Mouse (Mus musculus) layer of hippocampus, adult 9-10 months (tissue): ENCODE measurements at regions not wholly inside any gene's neighbourhood (a gene's known extent, or its start where the extent isn't known, plus 50 kb on each side); places are given as distances from the start of the nearest gene placed in this dataset.
"Not testable (repeated sequence)": the region's sequence is repeated elsewhere in the genome, so short reads cannot be mapped to it uniquely, and the experiment has no call there.

Experiments
- DNase-seq: peaks from one replicate; pipeline ENCODE4 v3.0.0; 2022; ENCODE audit warnings: low spot score

GRCm38 (mm10) chr15:3909471-3909870, 69.9 kb downstream of the Fbxo4 start:
- DNase-seq, result no peak

- peak; percentile 10 for DNase-seq
Measured at GRCm38 (mm10) chr15:3908721-3909120, 70.7 kb downstream of the Fbxo4 start.

DNA sequence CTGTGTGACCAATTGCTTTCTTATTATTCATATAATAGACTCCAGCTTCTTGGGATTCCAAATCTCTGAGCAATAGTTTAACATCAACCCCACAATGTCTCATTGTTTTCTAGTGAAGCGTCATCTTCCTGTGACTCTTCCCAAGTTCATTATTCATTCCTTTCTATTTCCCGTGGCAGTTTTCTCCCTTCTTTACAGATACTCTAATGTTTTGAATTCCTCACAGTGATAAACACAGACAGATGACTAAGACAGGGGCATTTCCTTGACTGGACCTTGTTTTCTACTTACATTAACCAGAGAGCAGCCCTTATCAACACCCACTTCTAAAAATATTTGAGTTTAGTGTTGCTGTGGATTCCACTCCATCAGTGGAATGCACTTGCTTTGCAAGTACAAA, 73.8 kb downstream of the Fbxo4 start:
- DNase-seq, result no peak

GRCm38 (mm10) chr15:3878429-3878828, 100.9 kb downstream of the Fbxo4 start:
- DNase-seq, result no peak

DNA sequence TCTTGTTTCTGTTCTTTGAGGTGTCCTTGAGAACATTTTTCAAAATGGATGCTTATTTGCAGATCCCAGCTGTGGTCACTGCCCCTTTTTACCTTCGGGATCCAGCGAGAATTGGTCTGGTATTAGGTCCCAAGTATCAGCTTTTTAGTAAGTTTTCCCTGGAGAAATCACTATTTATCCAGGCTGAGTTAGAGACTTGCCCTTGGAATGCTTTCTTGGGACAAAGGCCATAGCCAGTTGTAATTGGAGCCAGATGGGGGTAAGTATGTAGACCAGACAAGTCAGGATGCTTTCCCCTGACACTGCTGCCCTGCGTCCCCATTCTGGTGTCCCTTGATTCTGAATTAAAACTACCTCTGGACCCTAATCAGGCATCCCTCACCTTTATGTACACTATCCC, 101.9 kb downstream of the Fbxo4 start:
- DNase-seq, result no peak

DNA sequence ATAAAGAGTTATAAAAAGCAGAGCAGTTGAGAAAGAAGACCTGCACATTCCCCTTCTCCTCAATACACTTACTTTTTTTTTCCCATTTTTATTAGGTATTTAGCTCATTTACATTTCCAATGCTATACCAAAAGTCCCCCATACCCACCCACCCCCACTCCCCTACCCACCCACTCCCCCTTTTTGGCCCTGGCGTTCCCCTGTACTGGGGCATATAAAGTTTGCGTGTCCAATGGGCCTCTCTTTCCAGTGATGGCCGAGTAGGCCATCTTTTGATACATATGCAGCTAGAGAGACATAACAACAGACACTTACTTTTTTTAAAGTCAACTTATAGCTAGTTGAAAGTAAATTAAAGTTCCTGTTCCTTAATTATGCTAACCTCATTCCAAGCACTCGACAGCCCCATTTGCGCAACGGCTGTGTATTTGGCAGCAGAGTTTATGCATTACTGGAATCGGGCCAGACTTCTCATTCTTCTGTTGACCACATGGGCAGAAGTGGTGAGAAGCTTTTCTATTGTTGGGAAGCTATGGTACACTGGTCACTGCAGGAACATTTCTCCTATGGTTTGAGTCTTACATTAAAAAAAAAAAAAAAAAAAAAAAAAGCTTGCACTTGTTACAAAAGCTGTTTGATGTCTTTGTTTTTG, 104.0 kb downstream of the Fbxo4 start:
- not testable (repeated sequence) for DNase-seq

DNA sequence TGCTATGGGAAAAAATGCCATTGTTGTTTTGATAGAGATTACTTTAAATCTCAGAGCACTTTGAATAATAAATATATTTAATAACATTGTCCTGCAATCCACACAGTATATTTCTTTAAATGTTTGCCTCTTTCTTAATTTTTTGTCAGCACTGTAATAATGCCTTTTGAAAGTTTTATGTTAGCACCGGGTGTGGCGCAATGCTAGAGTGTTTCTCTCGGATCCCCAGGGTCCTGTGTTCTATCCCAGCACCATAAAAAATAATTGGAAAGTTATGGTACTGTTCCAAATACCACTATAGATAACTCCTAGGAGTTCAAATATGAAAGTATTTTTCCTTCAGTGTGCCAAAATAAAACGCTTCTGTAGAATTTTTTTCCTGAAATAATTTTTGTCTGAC, 147.6 kb downstream of the Fbxo4 start:
- DNase-seq, result no peak

- no peak for DNase-seq
Measured at GRCm38 (mm10) chr15:3805430-3805829, 173.9 kb downstream of the Fbxo4 start.

- DNase-seq, result no peak
Measured at GRCm38 (mm10) chr15:3775865-3776264, 192.6 kb upstream of the Ghr start.

GRCm38 (mm10) chr15:3772228-3772789, 189.0 kb upstream of the Ghr start:
- no peak for DNase-seq

DNA sequence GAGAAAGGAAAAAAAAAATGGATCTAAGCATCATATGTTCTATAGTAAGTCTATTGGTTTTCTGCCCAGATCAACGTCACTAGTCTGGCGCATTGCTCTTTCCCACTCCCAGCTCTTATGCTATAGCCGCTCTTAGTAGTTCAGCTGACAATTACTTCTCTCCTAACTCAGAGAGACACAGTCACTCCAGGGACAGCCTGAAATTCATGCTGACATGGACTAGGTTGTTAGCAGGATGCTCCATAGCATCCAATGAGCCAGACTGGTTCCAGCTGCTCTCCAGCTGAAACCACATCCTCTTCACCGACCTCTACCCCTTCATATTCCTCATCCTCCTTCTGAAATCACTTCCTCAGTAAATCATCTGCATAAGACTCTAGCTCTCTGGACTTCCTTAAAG, 187.0 kb upstream of the Ghr start:
- DNase-seq, result no peak

DNA sequence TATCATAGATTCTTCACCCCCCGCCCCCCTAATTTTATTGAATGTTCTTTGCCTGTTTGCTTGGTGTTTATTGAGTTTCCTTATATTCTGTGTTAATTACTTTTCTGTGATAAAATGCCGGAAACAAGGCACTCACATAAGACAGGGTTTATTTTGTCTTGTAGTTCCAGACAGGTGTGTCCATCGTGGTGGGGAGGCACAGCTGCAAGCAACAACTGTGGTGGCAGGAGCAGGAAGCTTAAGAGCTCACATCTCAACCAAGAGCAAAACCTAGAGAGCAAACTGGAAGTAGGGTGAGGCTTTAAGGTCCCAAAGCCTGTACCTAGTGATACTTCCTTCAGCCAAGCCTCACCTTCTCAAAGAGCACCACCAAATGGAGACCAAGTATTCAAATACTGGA, 181.4 kb upstream of the Ghr start:
- DNase-seq, result no peak

DNA sequence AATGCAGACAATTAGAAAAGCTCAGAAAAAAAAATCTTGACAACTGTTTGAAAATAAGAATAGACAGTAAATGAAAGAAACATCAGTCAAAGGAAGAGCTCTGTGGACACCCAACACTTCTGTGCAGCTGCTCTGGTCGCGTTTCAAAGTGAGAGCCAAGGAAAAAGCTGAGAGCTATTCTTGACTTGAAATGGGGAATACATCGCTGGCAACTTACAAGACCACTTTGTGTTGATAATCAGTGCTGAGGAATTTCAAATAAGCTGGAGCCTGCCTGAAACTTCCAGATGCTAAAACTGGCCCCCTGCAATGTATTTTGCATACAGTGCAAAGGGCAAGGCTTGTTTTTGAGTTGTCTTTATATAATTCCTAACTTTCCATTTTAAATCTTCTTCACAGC, 177.1 kb upstream of the Ghr start:
- no peak for DNase-seq

GRCm38 (mm10) chr15:3755636-3756035, 172.3 kb upstream of the Ghr start:
- DNase-seq, result peak; percentile 41

GRCm38 (mm10) chr15:3748072-3748471, 164.8 kb upstream of the Ghr start:
- DNase-seq, result not testable (repeated sequence)

DNA sequence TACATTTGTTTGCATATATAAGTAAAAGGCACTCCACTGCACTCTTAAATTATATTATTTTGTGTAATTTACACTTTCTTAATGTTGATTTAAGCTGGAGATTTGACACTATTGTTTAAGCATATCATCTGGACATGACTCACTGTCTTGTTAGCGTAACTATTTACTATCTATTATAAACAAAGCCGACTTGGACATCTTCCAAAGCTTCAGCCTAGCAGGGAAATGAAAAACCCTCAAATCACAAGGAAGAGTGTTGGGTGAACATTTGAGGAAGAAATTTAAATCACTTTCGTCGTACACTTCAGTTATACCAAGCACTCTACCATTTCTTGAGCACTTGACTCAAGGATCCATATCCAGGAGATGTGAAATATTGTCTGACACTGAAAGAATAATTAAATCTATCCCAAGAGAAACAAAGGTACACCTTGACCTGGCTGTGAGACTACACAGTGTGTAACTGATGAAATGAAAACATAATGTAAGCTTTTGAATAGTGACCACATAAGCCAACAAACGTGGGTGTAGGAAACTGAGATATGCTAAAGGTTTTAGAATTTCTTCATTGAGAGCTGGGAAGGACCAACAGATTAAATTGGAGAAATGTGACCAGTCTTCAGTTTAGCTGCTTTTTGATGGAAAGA, 160.0 kb upstream of the Ghr start:
- DNase-seq, result no peak

DNA sequence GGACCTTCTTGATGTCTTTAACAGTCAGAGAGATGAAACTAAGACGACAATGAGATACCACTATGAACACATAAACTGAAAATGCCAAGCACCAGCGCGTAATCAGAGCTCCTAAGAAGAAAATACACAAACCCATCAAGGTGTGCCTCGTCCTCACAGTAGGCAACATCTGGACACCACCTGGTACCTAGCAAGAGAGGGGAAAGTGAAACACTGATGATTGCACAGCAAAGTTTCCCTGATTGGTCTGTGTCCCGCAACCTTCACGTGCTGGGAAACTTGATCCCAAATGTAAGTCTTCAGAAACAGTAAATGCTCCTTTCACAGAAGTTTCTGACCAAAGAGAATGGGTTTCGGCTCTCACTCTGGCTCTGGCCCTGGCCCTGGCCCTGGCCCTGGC, 158.9 kb upstream of the Ghr start:
- DNase-seq, result no peak

- DNase-seq, result no peak
Measured at GRCm38 (mm10) chr15:3725214-3725613, 141.9 kb upstream of the Ghr start.

- no peak for DNase-seq
Measured at GRCm38 (mm10) chr15:3720668-3721340, 137.5 kb upstream of the Ghr start.

DNA sequence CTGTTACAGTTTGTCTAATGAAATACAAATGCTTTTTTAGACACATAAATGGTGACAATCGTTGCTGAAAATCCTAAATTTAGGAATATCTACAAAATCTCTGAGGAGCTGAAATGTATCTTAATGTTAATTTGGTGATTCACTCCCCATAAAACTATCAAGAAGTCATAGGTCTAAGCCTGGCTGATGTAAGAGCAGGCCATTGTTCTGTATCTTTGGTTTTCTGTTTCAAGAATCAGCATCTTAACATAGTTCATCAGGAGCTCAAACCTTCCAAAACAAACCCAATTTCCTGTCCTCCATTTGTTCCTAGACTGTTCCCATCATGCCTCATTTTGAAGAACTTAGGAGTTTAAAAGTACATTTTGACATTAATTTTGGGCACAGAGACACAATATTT, 128.5 kb upstream of the Ghr start:
- DNase-seq, result no peak

GRCm38 (mm10) chr15:3707089-3708078, 124.1 kb upstream of the Ghr start:
- DNase-seq, result no peak

- DNase-seq, result no peak
Measured at GRCm38 (mm10) chr15:3699234-3699814, 116.0 kb upstream of the Ghr start.
